ENCODE assay signal across 9 mouse cellular contexts in the genomic region with DNA sequence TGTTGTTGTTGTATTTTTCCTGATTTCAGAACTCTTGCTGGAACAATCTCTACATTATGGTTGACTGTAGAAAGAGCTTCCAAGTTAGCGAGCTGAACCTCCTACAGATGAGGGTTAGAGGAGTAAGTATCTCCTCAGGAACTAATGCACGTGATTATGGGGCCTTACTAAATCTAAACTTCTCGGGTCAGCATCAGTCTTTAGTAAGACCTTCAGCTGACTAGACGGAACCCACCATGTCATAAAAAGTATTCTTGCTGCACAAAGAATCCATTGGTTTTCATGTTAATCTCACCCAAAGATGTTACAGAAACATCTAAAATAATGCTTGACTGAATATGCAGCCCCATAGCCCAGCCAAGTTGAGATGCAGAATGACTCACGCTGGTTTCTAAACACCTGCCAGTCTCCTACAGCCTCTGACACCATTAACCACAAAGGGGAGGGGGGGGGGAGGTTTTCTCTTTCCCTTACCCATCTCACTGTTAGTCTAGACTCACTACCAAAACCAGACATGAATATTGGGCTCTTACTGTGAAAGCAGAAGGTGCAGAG.
DNase-seq lines count a peak whose midpoint lies in the region; ATAC-seq lines count a peak whose summit lies in the region.
"Had no signal": no experiment of that assay in that cellular context is flagged by ENCODE, and none has a peak within 500 bp of the region (broad histone marks: within the 10 kb centered on the region; RNA-seq: fewer than 3 reads in every experiment).

No protein-coding gene starts in this region.

- ATAC-seq in megakaryocyte-erythroid progenitor cell, adult 5-6 weeks (replicated peaks; ENCODE audit: low FRiP score, low TSS enrichment, poor library complexity, severe bottlenecking): peak; percentile 62

- DNase-seq in A20 (ENCODE audit: low read depth, low spot score): peak; percentile 94
- peak; percentile 22 to 37 for DNase-seq in CD8-positive naive resting alpha-beta T cell, adult 2 months (ENCODE audit: low read depth in 2 of 2, low spot score in 2 of 2)
- peak; percentile 51 for DNase-seq in fibroblast of lung, adult 2 months (ENCODE audit: low read depth)
- no peak for DNase-seq in embryo, embryonic 9.5 days (ENCODE audit: extremely low spot score)
- DNase-seq in right cerebral cortex, adult 18-20 months: no peak
- DNase-seq in frontal cortex, postnatal 25 days (ENCODE audit: low spot score in 2 of 2): no peak
- DNase-seq in embryo, embryonic 11 days: no peak
- DNase-seq: adrenal gland, adult 2 months had no signal

Comparison
In these comparisons a context has a peak if more than half of its experiments do, and no peak if none do; other contexts are left out.
1. DNase-seq: peak in A20 (single experiment), CD8-positive naive resting alpha-beta T cell, adult 2 months (2 of 2) and fibroblast of lung, adult 2 months (single experiment); none in embryo, embryonic 9.5 days (single experiment), right cerebral cortex, adult 18-20 months (single experiment), frontal cortex, postnatal 25 days (0 of 2) and embryo, embryonic 11 days (single experiment).